Mouse (Mus musculus) R1 (cell line): ENCODE measurements around the gene Disp1.
A peak's percentile ranks its signal among the peaks of the same experiment; 100 is the strongest.

Experiments used
- DNase-seq: peaks from one replicate; pipeline ENCODE4 v3.0.0-alpha.2; 2018; ENCODE audit warnings: low read depth, low spot score

The Disp1 gene

GRCm38 (mm10) chr1:183133440-183133839 lies 87.9 kb downstream of the Disp1 start:
- DNase-seq, result no peak

DNA sequence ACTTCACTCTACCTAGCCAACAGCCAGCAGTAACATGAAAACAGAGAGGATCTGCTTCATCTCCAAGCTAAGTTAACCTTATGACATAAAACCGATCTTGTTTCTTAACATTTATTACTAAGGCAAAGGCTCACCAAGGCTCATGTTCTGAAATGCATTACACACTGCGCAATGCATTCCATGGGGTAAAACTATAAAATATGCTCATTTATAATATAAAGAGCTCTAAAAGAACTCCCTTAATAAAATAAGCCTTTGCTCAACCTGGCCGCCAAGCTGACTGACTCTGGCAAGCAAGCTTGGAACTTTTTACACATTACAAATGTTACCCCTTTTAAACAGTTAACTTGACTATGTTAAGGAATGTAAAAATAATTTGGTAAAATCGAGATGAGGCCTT lies 94.1 kb downstream of the Disp1 start:
- DNase-seq, result no peak

DNA sequence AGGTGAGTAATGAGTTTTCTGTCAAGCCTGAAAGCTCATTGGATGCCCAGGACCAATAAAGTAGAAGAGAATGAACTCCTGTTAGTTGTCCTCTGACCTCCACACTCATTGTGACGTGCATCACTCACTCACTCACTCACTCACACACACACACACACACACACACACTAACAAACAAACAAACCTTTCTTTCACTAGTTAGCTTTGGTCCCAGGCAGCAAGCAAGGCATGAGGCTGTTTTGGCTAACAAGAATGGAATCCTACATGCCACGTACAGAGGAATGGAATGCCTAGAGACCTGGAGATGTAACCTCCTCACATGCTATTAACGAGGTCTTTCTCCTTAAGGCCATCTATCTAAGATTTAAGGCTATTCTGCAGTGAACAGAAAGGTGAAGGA lies 97.6 kb downstream of the Disp1 start:
- no peak for DNase-seq

DNA sequence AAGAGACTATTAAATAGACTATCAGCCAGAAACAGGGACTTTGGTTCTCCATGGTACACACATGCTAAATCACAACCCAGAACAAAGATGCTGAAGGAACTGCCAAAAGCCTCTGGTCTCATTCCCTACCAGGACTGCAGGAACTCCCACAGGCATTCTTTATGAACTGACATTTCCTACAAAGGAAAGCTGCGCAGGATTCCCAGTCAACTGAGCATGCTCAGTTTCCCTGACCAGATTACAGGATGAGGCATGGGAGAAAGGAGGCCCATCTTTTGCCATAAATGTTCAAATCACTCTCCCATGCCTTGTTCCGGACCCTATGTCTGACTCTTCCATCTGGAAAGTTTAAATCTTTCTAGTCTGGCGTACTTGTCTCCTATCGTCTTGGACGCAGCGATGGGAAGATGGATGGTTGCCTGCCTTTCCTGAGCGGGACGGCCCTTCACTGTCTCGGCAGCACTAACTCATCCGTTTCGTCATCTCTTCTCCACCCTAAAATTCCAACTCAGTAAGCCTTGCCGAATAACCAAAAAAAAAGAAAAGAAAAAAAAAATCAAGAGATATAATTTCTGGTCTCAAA lies 100.9 kb downstream of the Disp1 start:
- no peak for DNase-seq

GRCm38 (mm10) chr1:183117827-183118825 lies 103.2 kb downstream of the Disp1 start:
- DNase-seq, result no peak

DNA sequence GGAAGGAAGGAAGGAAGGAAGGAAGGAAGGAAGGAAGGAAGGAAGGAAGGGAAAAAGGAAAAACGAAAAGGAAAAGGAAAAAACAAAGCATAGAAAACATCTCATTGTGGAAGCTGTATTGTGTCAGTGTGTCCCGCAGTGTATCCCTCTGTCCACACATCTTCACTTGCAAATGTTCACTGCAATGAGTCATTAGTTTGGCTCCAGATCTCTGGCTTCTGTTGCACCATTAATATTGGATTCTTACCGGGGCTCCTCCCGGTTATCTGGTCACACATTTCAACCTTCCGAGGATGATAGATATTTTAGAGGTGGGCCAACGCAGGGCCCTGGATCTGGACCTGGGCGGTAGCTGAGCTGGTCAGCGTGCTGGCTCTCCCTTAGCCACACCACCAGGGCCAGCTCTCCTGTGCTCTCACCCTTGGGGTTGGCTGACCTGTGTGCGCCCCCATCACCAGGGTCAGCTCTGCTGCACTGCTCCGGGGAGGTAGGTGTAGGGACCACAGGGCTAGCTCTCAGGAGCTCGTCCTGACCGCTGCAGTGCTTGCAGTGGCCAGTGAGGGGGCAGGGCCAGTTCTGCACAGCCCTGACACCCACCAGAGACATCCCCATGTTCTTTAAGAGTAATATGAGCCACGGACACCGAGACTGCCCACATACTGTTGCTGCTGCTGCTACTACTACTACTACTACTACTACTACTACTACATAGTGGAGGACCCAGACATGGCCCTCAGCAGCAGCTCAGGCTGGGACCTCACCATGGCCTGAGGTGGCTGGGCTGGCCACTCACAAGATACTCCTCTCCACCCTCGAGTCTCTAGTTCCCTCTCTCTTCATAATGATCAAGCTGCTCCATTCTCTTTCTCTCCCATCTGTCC lies 104.1 kb downstream of the Disp1 start:
- DNase-seq, result no peak

- DNase-seq, result no peak
These were observed 104.9 kb downstream of the Disp1 start for GRCm38 (mm10) chr1:183116441-183116840.

DNA sequence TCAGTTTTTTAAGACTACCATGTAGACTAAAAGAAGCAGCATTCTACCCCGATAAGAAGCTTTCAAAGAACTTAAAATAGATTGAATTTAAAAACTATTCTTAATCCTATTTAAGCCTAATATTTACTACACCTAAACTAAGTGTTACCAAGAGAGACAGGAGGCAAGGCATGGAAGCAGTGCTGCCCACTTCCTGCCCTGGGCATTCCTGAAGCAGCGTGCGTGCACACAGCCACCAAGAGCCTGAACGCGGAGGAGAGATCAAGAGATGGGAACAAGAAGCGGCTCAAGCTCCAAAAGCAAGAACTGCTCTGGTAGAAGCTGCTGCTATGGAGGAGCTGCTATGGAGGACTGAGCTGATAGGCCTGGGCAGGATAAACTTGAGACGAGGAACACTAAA lies 106.2 kb downstream of the Disp1 start:
- no peak for DNase-seq

GRCm38 (mm10) chr1:183114554-183114953 lies 106.8 kb downstream of the Disp1 start:
- no peak for DNase-seq

DNA sequence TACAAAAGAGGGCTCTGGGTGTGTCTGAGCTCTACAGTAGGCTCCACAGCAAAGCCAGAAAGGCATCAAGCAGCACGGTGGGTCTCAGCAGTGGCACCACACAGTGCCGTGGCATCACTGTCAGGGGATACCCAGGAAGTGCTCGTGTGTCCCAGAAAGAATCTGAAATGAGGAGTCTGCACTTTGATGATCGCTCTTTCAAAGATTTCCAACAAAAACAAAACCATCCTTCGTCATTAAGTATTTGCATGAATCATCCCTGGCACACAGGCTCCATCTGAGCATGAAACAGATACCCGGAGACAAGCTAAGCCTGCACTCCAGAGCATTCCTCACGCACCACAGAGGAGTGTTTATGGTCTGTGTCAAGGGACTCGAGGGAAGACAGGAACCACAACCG lies 107.8 kb downstream of the Disp1 start:
- DNase-seq, result no peak

DNA sequence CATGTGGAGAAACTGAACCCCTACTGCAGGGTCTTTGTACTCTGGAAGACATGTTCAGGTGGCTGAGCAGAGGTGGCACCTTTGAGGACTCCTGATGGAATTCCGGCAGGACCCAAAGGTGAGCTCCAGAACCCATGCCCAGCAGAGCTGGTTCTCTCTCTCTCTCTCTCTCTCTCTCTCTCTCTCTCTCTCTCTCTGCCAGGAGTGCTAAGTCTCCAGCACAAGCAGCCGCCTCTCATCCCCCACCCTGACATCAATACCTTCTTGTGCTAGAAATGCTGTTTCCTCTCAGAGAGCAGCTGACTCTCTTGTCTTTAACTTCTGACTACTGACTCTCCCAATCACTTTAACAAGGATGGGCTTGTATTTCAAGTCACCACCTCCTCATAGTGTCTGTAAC lies 113.8 kb downstream of the Disp1 start:
- DNase-seq, result no peak

DNA sequence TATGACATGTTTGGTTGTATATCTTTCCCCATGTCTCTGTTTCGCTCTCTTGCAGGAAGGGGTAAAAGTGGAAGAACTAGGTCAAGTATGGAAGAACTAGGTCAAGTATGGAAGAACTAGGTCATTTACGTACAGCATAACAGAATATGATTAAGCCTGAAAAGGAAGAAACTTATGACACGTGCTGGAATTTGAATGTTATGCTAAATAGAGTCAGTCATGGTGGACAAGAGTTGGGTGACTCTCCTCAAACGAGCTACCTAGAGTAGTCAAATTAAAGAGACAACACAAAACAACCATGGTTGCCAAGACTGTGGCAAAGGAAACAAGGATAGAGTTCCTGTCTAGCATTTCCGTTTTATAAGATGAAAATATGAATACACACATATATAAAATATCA lies 116.6 kb downstream of the Disp1 start:
- no peak for DNase-seq

GRCm38 (mm10) chr1:183102775-183103174 lies 118.5 kb downstream of the Disp1 start:
- DNase-seq, result no peak

DNA sequence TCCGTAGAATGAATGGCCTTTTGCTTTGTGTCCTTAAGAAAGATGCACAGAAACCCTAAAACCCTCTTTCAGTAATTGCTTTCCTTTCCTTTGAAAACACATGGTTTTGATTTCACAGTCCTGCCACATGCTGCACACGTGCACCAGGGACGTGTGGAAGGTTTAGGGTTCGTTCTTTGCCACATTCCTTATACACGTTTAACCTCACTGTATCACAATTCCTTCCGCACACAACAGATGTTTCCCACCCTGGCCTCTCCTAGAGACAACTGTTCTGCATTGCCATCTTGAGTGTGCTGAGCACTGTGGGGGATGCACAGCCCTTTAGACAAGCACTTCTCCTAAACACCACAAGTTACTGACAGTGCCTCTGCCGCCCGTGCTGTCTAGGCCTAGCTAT lies 119.2 kb downstream of the Disp1 start:
- no peak for DNase-seq

DNA sequence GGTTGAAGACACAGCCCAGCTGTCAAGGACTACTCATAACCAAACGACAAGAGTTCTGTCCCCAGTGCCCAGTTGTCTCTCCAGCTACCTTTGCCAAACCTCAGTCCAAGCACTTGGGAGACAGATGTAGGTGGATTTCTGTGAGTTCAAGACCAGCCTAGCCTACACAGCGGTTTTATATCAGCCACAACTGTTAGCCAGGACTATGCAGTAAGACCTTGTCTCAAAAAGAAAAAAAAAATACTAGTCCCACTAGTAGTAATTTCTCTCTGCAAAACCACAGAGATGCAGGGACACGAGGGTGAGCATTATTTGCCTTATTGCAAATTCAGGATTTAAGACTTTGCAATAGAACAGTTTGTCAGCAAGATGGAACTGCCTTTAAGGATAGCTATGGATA lies 120.0 kb downstream of the Disp1 start:
- no peak for DNase-seq

DNA sequence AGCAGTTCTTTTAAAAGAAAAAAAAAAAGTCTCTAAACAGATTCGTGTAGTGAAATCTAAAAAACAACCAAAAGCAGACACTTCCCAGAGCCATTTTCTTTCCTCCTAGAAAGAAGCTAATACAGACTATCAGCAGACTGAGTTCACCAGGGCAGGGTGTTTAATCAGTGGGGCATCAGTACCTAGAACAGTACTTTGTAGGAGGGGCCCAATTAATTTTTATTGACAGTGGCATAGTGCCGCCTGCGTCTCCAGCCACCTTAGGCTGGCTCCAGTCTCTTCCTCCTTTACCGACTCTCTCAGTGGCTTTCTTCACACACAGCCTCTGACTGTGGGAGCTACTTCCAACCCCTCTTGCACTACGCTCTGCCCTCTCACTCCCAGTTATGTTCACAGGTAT lies 121.1 kb downstream of the Disp1 start:
- DNase-seq, result no peak

GRCm38 (mm10) chr1:183099686-183100085 lies 121.6 kb downstream of the Disp1 start:
- DNase-seq, result no peak

DNA sequence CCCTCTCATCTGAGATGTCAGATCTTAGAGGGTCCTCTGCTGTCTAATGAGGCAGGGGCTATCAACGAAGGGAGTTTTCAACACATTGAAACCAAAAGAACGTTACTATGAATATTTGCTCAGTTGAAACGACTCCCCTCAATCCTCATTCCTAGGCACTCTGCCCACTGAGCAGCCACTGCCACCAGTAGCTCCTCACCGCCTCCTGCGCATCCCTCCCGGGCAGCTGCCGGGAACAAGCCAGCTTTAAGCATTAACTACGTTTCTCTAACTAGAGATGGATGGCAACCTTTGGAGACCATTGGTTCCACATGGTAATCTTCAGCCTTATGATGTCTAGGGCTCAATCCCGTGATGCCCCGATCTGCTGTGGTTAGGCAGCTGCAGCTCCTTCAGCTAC lies 123.7 kb downstream of the Disp1 start:
- no peak for DNase-seq

DNA sequence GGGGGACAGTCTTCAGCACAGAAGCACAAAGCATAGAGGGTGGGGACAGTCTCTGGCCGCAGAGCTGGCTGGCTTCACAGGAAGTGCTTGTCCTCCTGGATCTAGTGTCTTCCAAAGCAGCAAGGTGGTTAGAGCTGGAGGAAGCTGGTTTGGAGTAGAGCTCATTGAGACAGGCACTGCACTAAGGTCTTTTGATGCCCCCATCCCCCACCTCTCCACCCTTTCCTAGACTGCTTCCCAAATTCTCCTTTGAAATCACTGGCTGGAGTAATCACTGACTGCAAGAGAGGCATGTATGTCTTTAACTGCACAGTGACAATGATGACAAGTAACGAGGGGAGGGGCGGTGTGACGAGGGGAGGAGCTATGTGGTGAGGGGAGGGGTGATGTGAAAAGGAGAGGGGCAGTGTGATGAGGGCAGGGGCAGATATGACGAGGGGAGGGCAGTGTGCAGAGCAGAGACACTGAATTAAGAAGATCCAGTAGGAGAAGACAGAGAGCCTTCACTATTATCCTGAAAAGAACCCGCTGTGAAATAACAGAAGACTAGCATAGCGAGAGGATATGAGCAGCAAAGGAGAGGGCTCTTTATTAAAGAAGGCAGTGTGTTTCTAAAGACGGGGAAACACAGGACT lies 125.8 kb downstream of the Disp1 start:
- peak; percentile 46 for DNase-seq

DNA sequence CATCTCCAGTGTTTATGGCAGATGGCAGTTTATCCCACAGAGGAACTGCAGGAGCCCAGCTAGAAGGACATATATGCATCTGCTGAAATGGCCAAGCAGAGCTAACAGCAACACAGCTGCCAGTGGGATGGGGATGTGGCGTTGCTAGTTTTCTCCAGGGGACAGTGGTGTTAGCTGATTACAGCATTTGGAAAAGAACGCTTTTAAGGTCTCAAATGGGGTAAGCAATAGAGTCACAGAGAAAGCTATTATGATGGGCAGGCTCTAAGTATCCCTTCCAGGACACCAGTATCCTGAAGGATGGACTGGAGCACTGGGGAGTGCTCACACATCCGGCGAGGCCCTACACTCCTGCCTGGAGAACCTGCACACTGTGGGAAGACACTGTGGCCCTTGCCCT lies 129.0 kb downstream of the Disp1 start:
- DNase-seq, result no peak

GRCm38 (mm10) chr1:183091203-183091602 lies 130.1 kb downstream of the Disp1 start:
- no peak for DNase-seq

DNA sequence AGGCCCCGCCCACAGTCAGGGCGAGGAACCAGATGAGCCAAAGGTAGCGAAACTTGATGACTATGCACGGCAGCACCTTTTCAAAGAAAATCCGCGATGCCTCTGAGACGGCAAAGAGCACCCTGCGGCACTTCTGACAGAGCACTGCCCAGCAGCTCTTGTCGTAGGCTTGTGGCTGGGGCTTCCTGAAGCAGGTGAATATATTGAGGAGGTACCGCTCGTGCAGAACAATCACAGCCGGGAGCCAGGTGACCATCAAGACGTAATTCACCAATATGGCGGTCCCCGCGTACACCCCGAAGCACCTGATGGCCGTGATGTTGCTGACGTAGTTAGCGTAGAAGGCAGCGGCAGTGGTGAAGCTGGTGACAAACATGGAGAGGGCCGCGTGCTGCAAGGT lies 132.7 kb downstream of the Disp1 start:
- peak; percentile 42 for DNase-seq
